ENCODE assay signal across 15 mouse cellular contexts in genomic region chrX:8217383-8217782, GRCm38 (mm10). TPM values are rescaled to one million over a fixed set of nuclear protein-coding genes. Genes with fewer than 3 reads are reported as not detected.
DNase-seq lines count a peak whose midpoint lies in the region.
"Had no signal": no experiment of that assay in that cellular context is flagged by ENCODE, and none has a peak within 500 bp of the region (broad histone marks: within the 10 kb centered on the region; RNA-seq: fewer than 3 reads in every experiment).

No protein-coding gene starts in this region.

- intact Hi-C loops in gastrocnemius, postnatal 14 days (cut with DNase I; ENCODE audit: low total_unique reads): no loop called here

- peak; percentile 15 to 31 for DNase-seq in layer of hippocampus, adult 8-10 months (ENCODE audit: low spot score in 2 of 2)
- no peak for DNase-seq in layer of hippocampus, adult 11-12 months (ENCODE audit: low spot score)
- peak; percentile 62 for DNase-seq in right cerebral cortex, adult 18-20 months
- no peak for DNase-seq in right cerebral cortex, postnatal 14 days
- peak; percentile 39 to 61 for DNase-seq in frontal cortex, postnatal 36 days (ENCODE audit: low spot score in 2 of 2)
- peak; percentile 34 to 54 for DNase-seq in right cerebral cortex, postnatal 36 days (ENCODE audit: low spot score in 2 of 2)
- DNase-seq in gastrocnemius, postnatal 25 days: no peak
- DNase-seq in gastrocnemius, postnatal 14 days: no peak
- DNase-seq: cerebellum, adult 11-12 months; cerebellum, postnatal 14 days; gastrocnemius, postnatal 10 days; heart, adult 2 months; heart, postnatal 14 days; kidney, postnatal 36 days; lung, postnatal 4 days had no signal

RNA-seq across cellular contexts. Expression of gene Porcn, which starts 11.1 kb away (rescaled TPM):
- 100 to 1,000 TPM in 1 of 4 experiments, 10 to 100 TPM in 3; 89.7 to 110 (median 95.1) TPM for total RNA-seq in layer of hippocampus, adult 8-10 months (2022)
- total RNA-seq in gastrocnemius, postnatal 25 days (2021): 1 to 10 TPM; 3.6 to 4.3 TPM
- 1 to 10 TPM; 3.3 to 4.7 TPM for total RNA-seq in gastrocnemius, postnatal 14 days (2021)

RNA-seq across cellular contexts. Expression of gene Ebp, which starts 24.1 kb away (rescaled TPM):
- total RNA-seq in layer of hippocampus, adult 8-10 months (2022): 10 to 100 TPM; 27.5 to 38.5 (median 33.2) TPM
- 10 to 100 TPM; 10.3 to 10.7 TPM for total RNA-seq in gastrocnemius, postnatal 25 days (2021)
- 10 to 100 TPM; 11.3 to 11.8 TPM for total RNA-seq in gastrocnemius, postnatal 14 days (2021)

RNA-seq across cellular contexts. Expression of gene Ftsj1, which starts 34.8 kb away (rescaled TPM):
- total RNA-seq in layer of hippocampus, adult 8-10 months (2022): 10 to 100 TPM; 22.0 to 31.7 (median 26.1) TPM
- 10 to 100 TPM; 12.4 to 13.2 TPM for total RNA-seq in gastrocnemius, postnatal 25 days (2021)
- 10 to 100 TPM; 11.2 to 12.6 TPM for total RNA-seq in gastrocnemius, postnatal 14 days (2021)

RNA-seq across cellular contexts. Expression of gene Tbc1d25, which starts 41.4 kb away (rescaled TPM):
- total RNA-seq in layer of hippocampus, adult 8-10 months (2022): 10 to 100 TPM; 12.4 to 13.5 (median 12.6) TPM
- total RNA-seq in gastrocnemius, postnatal 25 days (2021): 1 to 10 TPM; 2.5 to 2.6 TPM
- 1 to 10 TPM; 2.5 to 3.7 TPM for total RNA-seq in gastrocnemius, postnatal 14 days (2021)

RNA-seq across cellular contexts. Expression of gene Slc38a5, which starts 53.5 kb away (rescaled TPM):
- total RNA-seq in layer of hippocampus, adult 8-10 months (2022): 1 to 10 TPM; 2.1 to 4.0 (median 3.6) TPM
- total RNA-seq in gastrocnemius, postnatal 25 days (2021): not detected
- total RNA-seq in gastrocnemius, postnatal 14 days (2021): under 1 TPM in 1 of 2 experiments, not detected in 1; 0.27 TPM

Comparison
In these comparisons a context has a peak if more than half of its experiments do, and no peak if none do; other contexts are left out.
1. DNase-seq: peak in layer of hippocampus, adult 8-10 months (2 of 2), right cerebral cortex, adult 18-20 months (single experiment), frontal cortex, postnatal 36 days (2 of 2) and right cerebral cortex, postnatal 36 days (2 of 2); none in layer of hippocampus, adult 11-12 months (single experiment), right cerebral cortex, postnatal 14 days (single experiment), gastrocnemius, postnatal 25 days (single experiment) and gastrocnemius, postnatal 14 days (single experiment).
2. RNA of gene Porcn, which starts 11.1 kb away (total RNA-seq): 89.7 to 110 TPM in layer of hippocampus, adult 8-10 months; 3.3 to 4.7 TPM in gastrocnemius, postnatal 14 days and 3.6 to 4.3 TPM in gastrocnemius, postnatal 25 days; every median in the first group is over 10 times any median in the second.